In the genomic region with DNA sequence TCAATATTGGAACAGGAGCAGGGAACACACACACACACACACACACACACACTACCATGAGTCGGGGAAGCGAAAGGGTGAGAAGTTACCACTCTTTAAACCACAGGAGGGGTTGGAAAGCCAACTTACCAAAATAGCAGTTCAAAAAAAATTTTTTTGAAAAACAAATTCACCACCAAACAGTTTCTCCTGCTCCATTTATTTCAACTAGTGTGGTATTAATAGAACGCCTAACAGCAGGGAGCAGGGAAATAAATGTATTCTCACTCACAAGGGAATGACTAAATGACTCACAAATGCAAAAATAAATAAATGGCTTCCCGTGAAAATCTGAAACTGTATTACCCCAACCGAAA, we compare ENCODE assay signal across 9 mouse cellular contexts.
DNase-seq lines count a peak whose midpoint lies in the region; ATAC-seq and TF ChIP-seq lines count a peak whose summit lies in the region.
"Had no signal": no experiment of that assay in that cellular context is flagged by ENCODE, and none has a peak within 500 bp of the region (broad histone marks: within the 10 kb centered on the region; RNA-seq: fewer than 3 reads in every experiment).

No protein-coding gene starts in this region.

- CTCF ChIA-PET in Patski (lab: Charles Lee), result interaction anchor here (1.5 kb wide), 1 partner anchor 10 kb away, joined by 5 read pairs; no protein-coding TSS in a partner anchor

- H3K36me3 ChIP-seq in heart, postnatal 0 days (replicated peaks; ENCODE audit: control insufficient read depth, insufficient read depth, low read length), result no peaks in the 10 kb centered on the region
- no peaks in the 10 kb centered on the region for H3K36me3 ChIP-seq in forebrain, embryonic 14.5 days (ENCODE audit: control insufficient read depth, insufficient read depth, low read length)
- H3K36me3 ChIP-seq in midbrain, embryonic 10.5 days, result no peaks in the 10 kb centered on the region

- 59% methylated on average over 5 of the region's 5 CpGs for WGBS in heart, postnatal 0 days
- WGBS in forebrain, embryonic 14.5 days, result 47% methylated on average over 5 of the region's 5 CpGs
- 85% methylated on average over 5 of the region's 5 CpGs for WGBS in midbrain, embryonic 10.5 days

- no peak overlapping the region for H3K4me3 ChIP-seq in heart, postnatal 0 days (ENCODE audit: low read depth, low read length)
- H3K4me3 ChIP-seq in forebrain, embryonic 14.5 days (ENCODE audit: low read depth, low read length), result no peak overlapping the region
- H3K4me3 ChIP-seq in midbrain, embryonic 10.5 days, result no peak overlapping the region

- H3K4me1 ChIP-seq in heart, postnatal 0 days (ENCODE audit: control insufficient read depth, insufficient read depth), result peaks cover 18% of the 10 kb centered on the region
- peaks cover 16% of the 10 kb centered on the region for H3K4me1 ChIP-seq in forebrain, embryonic 14.5 days (ENCODE audit: control insufficient read depth, insufficient read depth, low read length)
- H3K4me1 ChIP-seq in midbrain, embryonic 10.5 days, result peaks cover 29% of the 10 kb centered on the region

- in situ Hi-C loops in Patski (cut with MboI; ENCODE audit: low pct_unique_long_range_greater_than_20kb), result no loop called here

- H3K4me2 ChIP-seq in heart, postnatal 0 days (ENCODE audit: low read depth, low read length), result no peak overlapping the region
- peak overlapping the region; percentile 38; the same call in 1 of the 2 replicates for H3K4me2 ChIP-seq in forebrain, embryonic 14.5 days (ENCODE audit: low read length)

- no peak for TF ChIP-seq CTCF in heart, postnatal 0 days (IDR thresholded peaks at IDR 0.05; ENCODE audit: low read depth)
- no peak for TF ChIP-seq CTCF in Patski (IDR thresholded peaks at IDR 0.05)

- no peak for TF ChIP-seq EP300 in heart, postnatal 0 days (IDR thresholded peaks at IDR 0.05; ENCODE audit: low read depth)

- H3K27ac ChIP-seq in heart, postnatal 0 days (ENCODE audit: low read depth), result 0 out of 2 replicates have a peak overlapping the region, but pooled peaks have one; percentile 27
- peak overlapping the region; percentile 56 for H3K27ac ChIP-seq in forebrain, embryonic 14.5 days (ENCODE audit: low read depth, low read length)
- peak overlapping the region; percentile 71 for H3K27ac ChIP-seq in midbrain, embryonic 10.5 days (replicated peaks)

- no peaks in the 10 kb centered on the region for H3K27me3 ChIP-seq in heart, postnatal 0 days (ENCODE audit: control insufficient read depth, insufficient read depth, low read length)
- no peaks in the 10 kb centered on the region for H3K27me3 ChIP-seq in Patski
- H3K27me3 ChIP-seq in forebrain, embryonic 14.5 days (replicated peaks; ENCODE audit: control insufficient read depth, insufficient read depth, low read length), result no peaks in the 10 kb centered on the region
- H3K27me3 ChIP-seq in midbrain, embryonic 10.5 days (ENCODE audit: low read depth, poor library complexity, severe bottlenecking), result no peaks in the 10 kb centered on the region

- H3K9me3 ChIP-seq in heart, postnatal 0 days (replicated peaks; ENCODE audit: control insufficient read depth, low read length), result no peaks in the 10 kb centered on the region
- no peaks in the 10 kb centered on the region for H3K9me3 ChIP-seq in forebrain, embryonic 14.5 days (replicated peaks; ENCODE audit: control insufficient read depth, low read length)
- no peaks in the 10 kb centered on the region for H3K9me3 ChIP-seq in midbrain, embryonic 10.5 days (replicated peaks)

- POLR2A ChIA-PET in Patski (lab: Charles Lee), result interaction anchor here (0.6 to 1.2 kb wide), 3 partner anchors 13 to 130 kb away, joined by 3 read pairs; no protein-coding TSS in a partner anchor

- H3K9ac ChIP-seq in heart, postnatal 0 days (replicated peaks; ENCODE audit: low read depth, low read length), result no peak overlapping the region
- H3K9ac ChIP-seq in forebrain, embryonic 14.5 days (ENCODE audit: low read length), result 0 out of 2 replicates have a peak overlapping the region, but pooled peaks have one; percentile 29

- DNase-seq in heart, postnatal 0 days (ENCODE audit: low spot score), result no peak
- DNase-seq in heart, adult 9 months (ENCODE audit: low spot score in 2 of 2), result no peak
- DNase-seq in Patski (ENCODE audit: low read depth, low spot score), result peak; percentile 30
- no peak for DNase-seq in forebrain, embryonic 14.5 days (ENCODE audit: low spot score)
- DNase-seq in midbrain, embryonic 10.5 days (ENCODE audit: low spot score), result no peak
- no peak for DNase-seq in right cerebral cortex, postnatal 14 days
- DNase-seq in liver, result no peak
- DNase-seq in spleen, postnatal 10 days (ENCODE audit: low spot score in 2 of 2), result no peak
- DNase-seq: adrenal gland, postnatal 36 days had no signal

- ATAC-seq in heart, postnatal 0 days (ENCODE audit: insufficient read depth, low read depth), result no peak
- ATAC-seq in Patski, result no peak
- no peak for ATAC-seq in forebrain, embryonic 14.5 days
